Mouse (Mus musculus) layer of hippocampus, adult 8-10 months (tissue): ENCODE measurements around the gene Tnr. TPM values are rescaled to one million over a fixed set of nuclear protein-coding genes. Genes with fewer than 3 reads are reported as not detected.

Experiments used
- DNase-seq, 2 experiments: peaks; one replicate each; pipeline ENCODE4 v3.0.0; 2022; ENCODE audit warnings: low spot score in 2 of 2
- total RNA-seq, 4 experiments: library from RNA; stranded (reverse); gene quantifications; 2 replicates each; pipeline ENCODE4 v1.2.4; 2022

Tnr gene
- total RNA-seq, 4 experiments from 2014 or later, result 120 to 153 (median 134) TPM

GRCm38 (mm10) chr1:159629119-159629518 lies 105.5 kb downstream of the Tnr start:
- DNase-seq, result peak; percentile 26 to 44

GRCm38 (mm10) chr1:159629822-159630589 lies 106.4 kb downstream of the Tnr start:
- no peak for DNase-seq

- DNase-seq, result no peak
Measured at GRCm38 (mm10) chr1:159632558-159632957, 109.0 kb downstream of the Tnr start.

- DNase-seq, result peak in 1 of 2 experiments; percentile 34
Measured at GRCm38 (mm10) chr1:159639408-159639807, 115.8 kb downstream of the Tnr start.

GRCm38 (mm10) chr1:159645719-159646118 lies 122.2 kb downstream of the Tnr start:
- DNase-seq, result no peak

GRCm38 (mm10) chr1:159650486-159650885 lies 126.9 kb downstream of the Tnr start:
- DNase-seq, result no peak

GRCm38 (mm10) chr1:159655241-159655640 lies 131.7 kb downstream of the Tnr start:
- no peak for DNase-seq

GRCm38 (mm10) chr1:159657856-159658542 lies 134.4 kb downstream of the Tnr start:
- no peak for DNase-seq

- DNase-seq, result peak; percentile 35 to 59
Measured at GRCm38 (mm10) chr1:159660620-159661501, 137.3 kb downstream of the Tnr start.

GRCm38 (mm10) chr1:159664496-159664895 lies 140.9 kb downstream of the Tnr start:
- DNase-seq, result no peak

GRCm38 (mm10) chr1:159664945-159665344 lies 141.4 kb downstream of the Tnr start:
- no peak for DNase-seq

GRCm38 (mm10) chr1:159670629-159671150 lies 147.1 kb downstream of the Tnr start:
- peak; percentile 65 to 72 for DNase-seq

GRCm38 (mm10) chr1:159671181-159671580 lies 147.6 kb downstream of the Tnr start:
- DNase-seq, result no peak

GRCm38 (mm10) chr1:159674240-159674639 lies 150.7 kb downstream of the Tnr start:
- no peak for DNase-seq

GRCm38 (mm10) chr1:159675472-159675871 lies 151.9 kb downstream of the Tnr start:
- DNase-seq, result no peak

GRCm38 (mm10) chr1:159678221-159678935 lies 154.8 kb downstream of the Tnr start:
- no peak for DNase-seq

GRCm38 (mm10) chr1:159681252-159681651 lies 157.7 kb downstream of the Tnr start:
- DNase-seq, result no peak

- peak; percentile 58 to 61 for DNase-seq
Measured at GRCm38 (mm10) chr1:159686476-159687231, 163.1 kb downstream of the Tnr start.

GRCm38 (mm10) chr1:159696717-159697116 lies 173.1 kb downstream of the Tnr start:
- DNase-seq, result no peak

GRCm38 (mm10) chr1:159702038-159702437 lies 178.5 kb downstream of the Tnr start:
- no peak for DNase-seq
